Mouse (Mus musculus): ENCODE data around the gene Cebpb. TPM values are rescaled to one million over a fixed set of nuclear protein-coding genes. Genes with fewer than 3 reads are reported as not detected.
A peak's percentile ranks its signal among the peaks of the same experiment; 100 is the strongest.

The Cebpb gene
- polyA plus RNA-seq, 1 experiment from 2014 or later = 0.92 TPM

DNA sequence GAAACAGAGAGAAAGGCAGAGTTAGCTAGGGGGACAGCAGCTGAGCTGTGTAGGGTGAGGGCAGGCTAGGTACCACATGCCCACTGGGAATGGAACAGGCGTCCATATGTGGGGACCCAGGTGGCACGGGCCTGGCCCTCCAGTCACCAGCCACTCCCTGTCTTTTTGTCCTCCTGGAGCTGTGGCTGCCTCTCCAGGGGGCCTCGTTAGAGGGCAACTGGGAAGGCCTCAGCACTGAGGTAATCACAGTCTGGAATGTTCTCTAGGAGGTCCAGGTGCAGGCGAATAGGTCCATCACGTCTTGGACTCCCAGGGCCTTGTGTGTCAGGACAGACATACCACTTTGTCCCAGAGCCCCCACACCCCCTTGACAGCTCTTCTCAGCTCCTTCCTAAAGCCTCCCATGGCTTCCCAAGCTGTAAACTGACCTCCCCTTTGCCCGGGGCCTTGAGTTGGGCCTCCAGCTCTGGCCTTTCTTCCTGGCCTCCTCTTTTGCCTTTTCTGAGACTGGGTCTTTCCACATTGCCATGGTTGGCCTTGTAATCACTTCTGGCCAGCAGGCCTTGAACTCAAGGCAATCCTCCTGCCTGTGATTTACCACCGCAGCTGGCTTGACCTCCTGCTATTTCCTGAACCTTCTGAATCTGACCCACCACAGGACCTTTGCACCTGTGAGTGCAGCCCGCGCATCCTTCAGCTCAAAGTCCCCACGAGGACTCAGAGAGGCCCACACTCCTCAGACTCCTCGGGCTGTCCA lies 17.6 kb downstream of the Cebpb start:
- peak; percentile 49 for ATAC-seq (ENCODE audit: insufficient read depth, low FRiP score)
- Histone ChIP-seq H3K9ac (ENCODE audit: low read length) (peak overlapping the region; percentile 49; the same call in 1 of the 2 replicates), H3K9me3 (replicated peaks; ENCODE audit: control insufficient read depth, low read length) (no peaks in the 10 kb centered on the region), H3K4me3 (replicated peaks; ENCODE audit: low read length) (no peak overlapping the region), H3K4me1 (ENCODE audit: control insufficient read depth, insufficient read depth, low read length) (peaks cover 8% of the 10 kb centered on the region; the same call in 1 of the 2 replicates), H3K27me3 (ENCODE audit: control insufficient read depth, insufficient read depth, low read length) (no peaks in the 10 kb centered on the region), H3K27ac (ENCODE audit: low read length) (no peak overlapping the region), H3K36me3 (ENCODE audit: control insufficient read depth, insufficient read depth, low read length) (no peaks in the 10 kb centered on the region), H3K4me2 (ENCODE audit: low read depth, low read length) (no peak overlapping the region)
- 72% methylated on average over 11 of the region's 11 CpGs for WGBS

DNA sequence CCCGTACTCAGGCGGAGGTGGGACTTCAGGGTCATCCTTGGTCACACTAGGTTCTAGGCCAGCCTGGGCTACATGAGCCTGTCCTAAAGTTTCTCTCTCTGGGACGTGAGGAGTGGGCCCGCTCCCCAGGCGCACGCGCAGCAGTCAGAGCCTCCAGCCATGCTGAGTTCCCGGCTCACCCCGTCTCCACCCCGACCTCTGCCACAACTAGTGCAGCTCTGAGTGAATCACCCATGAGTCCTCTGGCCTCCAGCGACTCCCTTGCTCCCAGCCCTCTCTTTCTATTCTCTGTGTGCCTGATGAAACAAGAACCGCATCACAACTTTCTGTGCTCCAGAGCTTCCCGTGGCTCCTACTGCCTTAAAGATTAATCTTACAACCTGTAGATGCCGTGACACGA lies 19.7 kb downstream of the Cebpb start:
- no peak overlapping the region for H3K9ac ChIP-seq (ENCODE audit: low read length)
- H3K9me3 ChIP-seq (replicated peaks; ENCODE audit: control insufficient read depth, low read length) = no peaks in the 10 kb centered on the region
- 47% methylated on average over 15 of the region's 15 CpGs for WGBS
- no peaks in the 10 kb centered on the region for H3K36me3 ChIP-seq (ENCODE audit: control insufficient read depth, insufficient read depth, low read length)
- no peak overlapping the region for H3K4me3 ChIP-seq (replicated peaks; ENCODE audit: low read length)
- no peak overlapping the region for H3K27ac ChIP-seq (ENCODE audit: low read length)
- H3K4me1 ChIP-seq (ENCODE audit: control insufficient read depth, insufficient read depth, low read length) = peaks cover 8% of the 10 kb centered on the region; the same call in 1 of the 2 replicates
- ATAC-seq (ENCODE audit: insufficient read depth, low FRiP score) = no peak
- no peak overlapping the region for H3K4me2 ChIP-seq (ENCODE audit: low read depth, low read length)
- H3K27me3 ChIP-seq (ENCODE audit: control insufficient read depth, insufficient read depth, low read length) = no peaks in the 10 kb centered on the region

DNA sequence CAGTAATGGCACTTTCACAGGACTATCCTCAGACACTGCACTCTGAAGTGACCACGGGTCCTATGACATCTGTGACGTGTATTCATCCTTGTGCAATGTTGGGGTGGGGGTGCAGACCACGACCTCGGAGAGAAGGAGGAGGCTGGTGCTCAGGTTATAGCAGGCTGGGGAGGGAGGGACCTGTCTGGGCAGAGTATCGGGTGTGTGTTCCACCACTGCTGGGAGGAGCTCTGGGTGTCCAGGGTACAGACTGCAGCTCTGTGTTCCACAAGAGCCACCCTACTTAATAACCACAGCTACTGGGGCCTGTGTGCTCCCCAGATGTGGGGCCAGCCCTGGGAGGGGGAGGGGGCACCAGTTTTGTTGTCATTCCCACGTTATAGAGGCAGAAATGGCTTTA lies 21.3 kb downstream of the Cebpb start:
- Histone ChIP-seq H3K36me3 (ENCODE audit: control insufficient read depth, insufficient read depth, low read length) (no peaks in the 10 kb centered on the region), H3K4me3 (replicated peaks; ENCODE audit: low read length) (no peak overlapping the region), H3K9me3 (replicated peaks; ENCODE audit: control insufficient read depth, low read length) (no peaks in the 10 kb centered on the region), H3K4me1 (ENCODE audit: control insufficient read depth, insufficient read depth, low read length) (peaks cover 8% of the 10 kb centered on the region; the same call in 1 of the 2 replicates), H3K27ac (ENCODE audit: low read length) (no peak overlapping the region; the same call in 1 of the 2 replicates), H3K4me2 (ENCODE audit: low read depth, low read length) (no peak overlapping the region), H3K9ac (ENCODE audit: low read length) (peak overlapping the region; percentile 43), H3K27me3 (ENCODE audit: control insufficient read depth, insufficient read depth, low read length) (no peaks in the 10 kb centered on the region)
- WGBS = 63% methylated on average over 6 of the region's 6 CpGs
- ATAC-seq (ENCODE audit: insufficient read depth, low FRiP score) = no peak

DNA sequence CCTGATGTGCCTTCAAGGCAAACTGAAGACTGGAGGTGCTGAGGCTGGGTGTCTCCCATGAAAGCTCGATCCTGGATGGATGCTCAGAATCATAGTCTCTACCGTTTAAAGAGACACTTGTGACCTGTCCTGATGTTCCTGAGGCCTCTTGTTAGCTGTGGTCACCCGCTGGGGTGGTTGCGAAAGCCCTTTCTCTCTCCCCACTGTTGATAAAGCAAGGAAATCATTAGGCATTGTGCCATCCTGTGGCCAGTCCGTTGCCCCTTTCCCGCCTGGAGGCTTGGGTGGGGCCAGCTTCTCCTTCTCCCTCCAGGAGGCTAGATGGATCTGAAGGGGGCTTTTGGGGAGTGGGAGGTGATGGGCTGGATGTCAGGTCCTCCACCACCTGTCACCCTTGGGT lies 21.9 kb downstream of the Cebpb start:
- Histone ChIP-seq H3K27me3 (ENCODE audit: control insufficient read depth, insufficient read depth, low read length) (no peaks in the 10 kb centered on the region), H3K36me3 (ENCODE audit: control insufficient read depth, insufficient read depth, low read length) (no peaks in the 10 kb centered on the region), H3K9me3 (replicated peaks; ENCODE audit: control insufficient read depth, low read length) (no peaks in the 10 kb centered on the region), H3K4me3 (replicated peaks; ENCODE audit: low read length) (no peak overlapping the region), H3K4me2 (ENCODE audit: low read depth, low read length) (no peak overlapping the region), H3K9ac (ENCODE audit: low read length) (no peak overlapping the region; the same call in 1 of the 2 replicates), H3K27ac (ENCODE audit: low read length) (no peak overlapping the region), H3K4me1 (ENCODE audit: control insufficient read depth, insufficient read depth, low read length) (peaks cover 8% of the 10 kb centered on the region; the same call in 1 of the 2 replicates)
- no peak for ATAC-seq (ENCODE audit: insufficient read depth, low FRiP score)
- 54% methylated on average over 6 of the region's 6 CpGs for WGBS

DNA sequence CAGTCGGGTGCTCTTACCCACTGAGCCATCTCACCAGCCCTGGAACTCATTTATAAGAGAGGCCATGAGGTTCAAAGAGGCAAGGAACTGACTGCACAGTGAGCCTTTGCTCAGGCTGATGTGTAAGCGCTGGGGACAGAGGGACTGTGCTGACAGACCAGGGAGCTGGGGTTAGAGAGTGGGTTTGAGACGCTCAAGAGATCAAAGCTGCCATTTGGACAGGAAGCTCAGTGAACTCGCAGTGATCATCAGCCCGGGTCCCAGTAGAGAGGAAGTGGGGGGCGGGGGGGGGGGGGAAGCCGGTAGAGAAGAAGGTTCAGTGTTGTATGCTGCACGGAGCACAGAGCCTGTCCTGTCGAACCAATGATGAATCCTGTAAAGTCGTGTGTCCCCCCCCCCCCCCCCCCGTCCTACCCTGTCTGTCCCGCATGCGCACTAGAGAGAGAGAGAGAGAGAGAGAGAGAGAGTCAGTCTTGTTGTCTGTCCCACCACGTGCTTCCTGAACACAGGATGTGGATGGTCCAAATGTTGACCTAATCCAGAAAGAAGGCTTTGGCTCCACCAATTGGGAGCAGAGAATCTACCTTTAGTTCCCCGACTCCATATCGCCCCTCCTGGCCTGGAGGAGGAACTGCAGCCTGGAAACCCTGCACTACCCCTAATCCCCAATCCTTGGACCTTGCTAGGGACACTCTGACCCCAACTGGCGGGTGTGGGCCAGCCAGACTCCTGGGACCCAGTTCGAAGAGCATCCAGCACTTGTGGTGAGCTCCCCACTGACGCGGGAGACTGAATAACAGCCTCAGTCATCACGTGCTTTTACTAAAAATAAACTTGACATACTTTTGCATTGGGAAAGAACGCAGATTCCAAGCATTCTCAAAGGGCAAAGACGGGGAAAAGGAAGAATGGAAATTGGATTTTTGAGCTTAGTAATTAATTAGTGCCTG lies 24.4 kb downstream of the Cebpb start:
- Histone ChIP-seq H3K36me3 (ENCODE audit: control insufficient read depth, insufficient read depth, low read length) (no peaks in the 10 kb centered on the region), H3K27me3 (ENCODE audit: control insufficient read depth, insufficient read depth, low read length) (no peaks in the 10 kb centered on the region), H3K4me1 (ENCODE audit: control insufficient read depth, insufficient read depth, low read length) (peaks cover 5% of the 10 kb centered on the region; the same call in 1 of the 2 replicates), H3K4me3 (replicated peaks; ENCODE audit: low read length) (no peak overlapping the region), H3K9ac (ENCODE audit: low read length) (no peak overlapping the region), H3K9me3 (replicated peaks; ENCODE audit: control insufficient read depth, low read length) (no peaks in the 10 kb centered on the region), H3K4me2 (ENCODE audit: low read depth, low read length) (no peak overlapping the region), H3K27ac (ENCODE audit: low read length) (no peak overlapping the region)
- WGBS = 61% methylated on average over 21 of the region's 23 CpGs
- no peak for ATAC-seq (ENCODE audit: insufficient read depth, low FRiP score)

DNA sequence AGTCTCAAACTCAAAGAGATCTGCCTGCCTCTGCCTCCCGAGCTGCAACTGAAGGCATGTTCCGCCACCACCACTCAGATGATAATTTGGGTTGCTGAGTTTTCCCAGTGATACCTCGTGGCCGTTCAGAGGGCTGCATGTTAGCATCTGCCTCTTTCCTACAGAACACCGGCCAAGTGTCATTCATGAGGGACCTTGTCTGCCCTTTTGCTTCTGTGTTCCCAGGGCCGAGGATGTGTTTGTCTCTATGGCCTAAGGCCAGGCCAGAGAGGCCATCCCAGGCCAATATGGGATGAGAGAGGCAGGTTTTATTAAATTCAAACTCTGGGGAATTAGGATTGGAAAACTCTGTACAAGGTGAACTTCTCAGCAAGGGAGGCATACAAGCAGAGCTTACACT lies 25.6 kb downstream of the Cebpb start:
- WGBS = 84% methylated on average over 6 of the region's 6 CpGs
- peaks cover 5% of the 10 kb centered on the region; the same call in 1 of the 2 replicates for H3K4me1 ChIP-seq (ENCODE audit: control insufficient read depth, insufficient read depth, low read length)
- no peak overlapping the region for H3K9ac ChIP-seq (ENCODE audit: low read length)
- no peak for ATAC-seq (ENCODE audit: insufficient read depth, low FRiP score)
- H3K27ac ChIP-seq (ENCODE audit: low read length) = no peak overlapping the region
- H3K9me3 ChIP-seq (replicated peaks; ENCODE audit: control insufficient read depth, low read length) = no peaks in the 10 kb centered on the region
- H3K4me2 ChIP-seq (ENCODE audit: low read depth, low read length) = no peak overlapping the region
- H3K27me3 ChIP-seq (ENCODE audit: control insufficient read depth, insufficient read depth, low read length) = no peaks in the 10 kb centered on the region
- H3K36me3 ChIP-seq (ENCODE audit: control insufficient read depth, insufficient read depth, low read length) = no peaks in the 10 kb centered on the region
- no peak overlapping the region for H3K4me3 ChIP-seq (replicated peaks; ENCODE audit: low read length)

DNA sequence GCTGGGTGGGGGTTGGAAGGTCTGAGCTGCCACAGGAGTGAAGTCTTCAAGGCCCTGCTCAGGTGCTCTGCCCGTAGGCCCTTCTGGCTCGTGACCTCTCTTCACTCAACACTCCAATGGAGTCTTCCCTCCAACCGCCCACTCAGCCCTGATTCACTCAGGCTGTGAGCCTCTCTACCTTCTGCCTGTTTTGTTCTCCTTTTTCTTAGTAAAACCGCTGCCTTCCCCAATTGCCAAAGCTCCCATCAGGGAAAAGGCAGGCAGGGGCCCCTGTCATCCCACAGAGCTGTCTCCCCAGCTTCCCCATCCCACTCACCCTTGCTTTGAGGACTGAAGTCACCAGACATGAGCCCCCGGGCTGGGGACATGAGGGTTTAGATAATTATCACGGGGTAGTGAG lies 26.3 kb downstream of the Cebpb start:
- Histone ChIP-seq H3K4me2 (ENCODE audit: low read depth, low read length) (no peak overlapping the region), H3K36me3 (ENCODE audit: control insufficient read depth, insufficient read depth, low read length) (no peaks in the 10 kb centered on the region), H3K9ac (ENCODE audit: low read length) (no peak overlapping the region), H3K9me3 (replicated peaks; ENCODE audit: control insufficient read depth, low read length) (no peaks in the 10 kb centered on the region), H3K27me3 (ENCODE audit: control insufficient read depth, insufficient read depth, low read length) (no peaks in the 10 kb centered on the region), H3K4me1 (ENCODE audit: control insufficient read depth, insufficient read depth, low read length) (peaks cover 3% of the 10 kb centered on the region; the same call in 1 of the 2 replicates), H3K4me3 (replicated peaks; ENCODE audit: low read length) (no peak overlapping the region), H3K27ac (ENCODE audit: low read length) (no peak overlapping the region)
- 68% methylated on average over 6 of the region's 6 CpGs for WGBS
- no peak for ATAC-seq (ENCODE audit: insufficient read depth, low FRiP score)

DNA sequence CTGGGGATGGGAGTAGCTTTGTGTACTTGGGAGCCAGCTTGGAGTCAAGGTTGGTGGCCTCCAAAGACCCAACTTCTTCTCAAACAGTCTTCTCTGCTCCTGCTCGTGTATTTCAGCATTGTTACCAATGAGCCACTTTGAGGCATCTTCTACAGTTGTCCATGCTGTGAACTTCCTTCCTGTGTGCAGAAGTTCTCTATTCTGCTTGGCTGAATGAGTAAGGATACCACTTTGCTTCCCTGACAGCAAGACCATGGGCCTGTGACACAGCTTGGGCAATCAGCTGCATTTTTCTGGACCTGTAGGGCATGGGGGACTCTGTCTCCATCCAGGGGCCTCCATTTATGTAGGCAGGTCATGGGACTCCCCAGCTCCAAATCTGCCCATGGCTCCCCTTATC lies 28.5 kb downstream of the Cebpb start:
- Histone ChIP-seq H3K36me3 (ENCODE audit: control insufficient read depth, insufficient read depth, low read length) (no peaks in the 10 kb centered on the region), H3K9me3 (replicated peaks; ENCODE audit: control insufficient read depth, low read length) (no peaks in the 10 kb centered on the region), H3K9ac (ENCODE audit: low read length) (no peak overlapping the region), H3K27me3 (ENCODE audit: control insufficient read depth, insufficient read depth, low read length) (no peaks in the 10 kb centered on the region), H3K27ac (ENCODE audit: low read length) (no peak overlapping the region), H3K4me1 (ENCODE audit: control insufficient read depth, insufficient read depth, low read length) (peaks cover 6% of the 10 kb centered on the region; the same call in 1 of the 2 replicates), H3K4me2 (ENCODE audit: low read depth, low read length) (no peak overlapping the region), H3K4me3 (replicated peaks; ENCODE audit: low read length) (no peak overlapping the region)
- 60% methylated on average over 1 of the region's 1 CpGs for WGBS
- ATAC-seq (ENCODE audit: insufficient read depth, low FRiP score) = no peak

DNA sequence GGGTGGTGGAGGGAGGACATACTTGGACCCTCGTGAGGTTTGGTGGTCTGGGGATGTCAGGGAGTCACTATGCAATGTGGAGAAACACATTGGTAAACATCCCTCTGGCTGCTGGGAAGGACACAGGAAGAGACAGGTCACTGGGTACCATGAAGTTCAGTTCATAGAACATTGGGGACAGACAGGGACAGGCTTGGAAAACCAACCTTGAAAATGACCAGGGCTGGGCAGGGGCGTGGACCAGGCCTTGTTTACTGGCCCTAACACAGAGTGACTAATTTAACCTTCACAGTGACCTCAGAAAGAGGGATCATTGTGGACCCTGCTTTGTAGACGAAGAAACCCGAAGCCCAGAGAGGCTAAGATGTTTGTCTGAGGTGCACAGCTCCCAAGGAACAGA lies 30.8 kb downstream of the Cebpb start:
- Histone ChIP-seq H3K27ac (ENCODE audit: low read length) (no peak overlapping the region), H3K9me3 (replicated peaks; ENCODE audit: control insufficient read depth, low read length) (no peaks in the 10 kb centered on the region), H3K9ac (ENCODE audit: low read length) (no peak overlapping the region), H3K4me1 (ENCODE audit: control insufficient read depth, insufficient read depth, low read length) (peaks cover 6% of the 10 kb centered on the region; the same call in 1 of the 2 replicates), H3K36me3 (ENCODE audit: control insufficient read depth, insufficient read depth, low read length) (no peaks in the 10 kb centered on the region), H3K4me3 (replicated peaks; ENCODE audit: low read length) (no peak overlapping the region), H3K27me3 (ENCODE audit: control insufficient read depth, insufficient read depth, low read length) (no peaks in the 10 kb centered on the region), H3K4me2 (ENCODE audit: low read depth, low read length) (no peak overlapping the region)
- no peak for ATAC-seq (ENCODE audit: insufficient read depth, low FRiP score)
- 85% methylated on average over 4 of the region's 4 CpGs for WGBS
